Mouse (Mus musculus): ENCODE measurements around the gene Fgd6.

Gene Fgd6

GRCm38 (mm10) chr10:94047024-94047423 is 11.2 kb downstream of the Fgd6 start:
- no peak for DNase-seq

GRCm38 (mm10) chr10:94047845-94048559 is 12.2 kb downstream of the Fgd6 start:
- peak; percentile 51 for DNase-seq

GRCm38 (mm10) chr10:94049121-94049520 is 13.3 kb downstream of the Fgd6 start:
- no peak for DNase-seq

GRCm38 (mm10) chr10:94050736-94051135 is 14.9 kb downstream of the Fgd6 start:
- no peak for DNase-seq

- DNase-seq: no peak
These were observed 20.7 kb downstream of the Fgd6 start for GRCm38 (mm10) chr10:94056487-94056886.

GRCm38 (mm10) chr10:94059618-94060055 is 23.8 kb downstream of the Fgd6 start:
- no peak for DNase-seq

- no peak for DNase-seq
These were observed 24.4 kb downstream of the Fgd6 start for GRCm38 (mm10) chr10:94060190-94060589.

- no peak for DNase-seq
These were observed 26.6 kb downstream of the Fgd6 start for GRCm38 (mm10) chr10:94062357-94062756.

GRCm38 (mm10) chr10:94066896-94067295 is 31.1 kb downstream of the Fgd6 start:
- DNase-seq: no peak

GRCm38 (mm10) chr10:94068701-94069100 is 32.9 kb downstream of the Fgd6 start:
- DNase-seq: no peak

- DNase-seq: no peak
These were observed 35.8 kb downstream of the Fgd6 start for GRCm38 (mm10) chr10:94071641-94072040.

- peak; percentile 75 for DNase-seq
These were observed 36.6 kb downstream of the Fgd6 start for GRCm38 (mm10) chr10:94072261-94072915.

- DNase-seq: no peak
These were observed 37.2 kb downstream of the Fgd6 start for GRCm38 (mm10) chr10:94072916-94073465.

- DNase-seq: no peak
These were observed 41.4 kb downstream of the Fgd6 start for GRCm38 (mm10) chr10:94076966-94077825.

- no peak for DNase-seq
These were observed 44.9 kb downstream of the Fgd6 start for GRCm38 (mm10) chr10:94080740-94081139.

GRCm38 (mm10) chr10:94082040-94082734 is 46.4 kb downstream of the Fgd6 start:
- no peak for DNase-seq

GRCm38 (mm10) chr10:94086315-94086714 is 50.5 kb downstream of the Fgd6 start:
- DNase-seq: no peak

GRCm38 (mm10) chr10:94087367-94088077 is 51.7 kb downstream of the Fgd6 start:
- DNase-seq: peak; percentile 84

GRCm38 (mm10) chr10:94090032-94090431 is 54.2 kb downstream of the Fgd6 start:
- DNase-seq: no peak

GRCm38 (mm10) chr10:94093534-94093933 is 57.7 kb downstream of the Fgd6 start:
- DNase-seq: no peak

- peak; percentile 84 for DNase-seq
These were observed 60.1 kb downstream of the Fgd6 start for GRCm38 (mm10) chr10:94095743-94096465.

All from lung, postnatal 10 days (tissue).